Mouse (Mus musculus): ENCODE measurements around the gene Myo1e. TPM values are rescaled to one million over a fixed set of nuclear protein-coding genes. Genes with fewer than 3 reads are reported as not detected.

Myo1e gene
- polyA plus RNA-seq, 1 experiment from 2014 or later, result 16.2 TPM

DNA sequence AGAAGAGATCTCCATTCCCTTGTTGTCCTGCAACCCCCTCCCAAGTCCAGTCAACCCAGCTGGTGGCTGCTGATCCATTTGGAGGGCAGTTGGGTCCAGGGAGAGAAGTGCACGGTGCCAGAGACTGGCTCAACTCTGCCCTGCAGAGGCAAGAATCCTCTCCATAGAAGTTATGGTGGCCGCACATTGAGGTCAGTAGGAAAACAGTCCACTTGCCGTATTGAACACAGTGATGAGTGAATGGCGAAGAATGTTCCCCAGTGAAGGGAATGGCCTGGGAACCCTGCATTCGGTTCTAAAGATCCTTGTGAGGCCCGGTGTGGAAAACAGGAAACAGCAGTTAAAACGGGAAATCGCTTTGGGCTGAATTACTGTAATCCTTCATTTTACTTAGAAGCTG, 56.0 kb downstream of the Myo1e start:
- Histone ChIP-seq H3K27me3 (replicated peaks; ENCODE audit: control insufficient read depth, insufficient read depth, low read length) (no peaks in the 10 kb centered on the region), H3K9ac (ENCODE audit: low read depth, low read length) (no peak overlapping the region), H3K4me2 (replicated peaks; ENCODE audit: low read depth) (no peak overlapping the region), H3K4me3 (ENCODE audit: low read depth, low read length) (no peak overlapping the region), H3K4me1 (replicated peaks; ENCODE audit: control insufficient read depth, insufficient read depth, low read length) (peaks cover 14% of the 10 kb centered on the region; the same call in 1 of the 2 replicates), H3K36me3 (ENCODE audit: control insufficient read depth, insufficient read depth) (no peaks in the 10 kb centered on the region), H3K27ac (ENCODE audit: low read depth, low read length) (no peak overlapping the region), H3K9me3 (ENCODE audit: control insufficient read depth) (no peaks in the 10 kb centered on the region)
- no peak for TF ChIP-seq CTCF (IDR thresholded peaks at IDR 0.05; ENCODE audit: low read depth)
- WGBS, result 63% methylated on average over 8 of the region's 8 CpGs
- ATAC-seq, result no peak

- Histone ChIP-seq H3K9me3 (ENCODE audit: control insufficient read depth) (no peaks in the 10 kb centered on the region), H3K4me1 (replicated peaks; ENCODE audit: control insufficient read depth, insufficient read depth, low read length) (peaks cover 14% of the 10 kb centered on the region; the same call in 1 of the 2 replicates), H3K9ac (ENCODE audit: low read depth, low read length) (no peak overlapping the region), H3K36me3 (ENCODE audit: control insufficient read depth, insufficient read depth) (no peaks in the 10 kb centered on the region), H3K4me2 (replicated peaks; ENCODE audit: low read depth) (no peak overlapping the region), H3K27ac (ENCODE audit: low read depth, low read length) (no peak overlapping the region), H3K27me3 (replicated peaks; ENCODE audit: control insufficient read depth, insufficient read depth, low read length) (no peaks in the 10 kb centered on the region), H3K4me3 (ENCODE audit: low read depth, low read length) (no peak overlapping the region)
- WGBS, result 65% methylated on average over 7 of the region's 7 CpGs
- no peak for ATAC-seq
- no peak for TF ChIP-seq CTCF (IDR thresholded peaks at IDR 0.05; ENCODE audit: low read depth)
Observed at GRCm38 (mm10) chr9:70263735-70264134, 56.6 kb downstream of the Myo1e start.

DNA sequence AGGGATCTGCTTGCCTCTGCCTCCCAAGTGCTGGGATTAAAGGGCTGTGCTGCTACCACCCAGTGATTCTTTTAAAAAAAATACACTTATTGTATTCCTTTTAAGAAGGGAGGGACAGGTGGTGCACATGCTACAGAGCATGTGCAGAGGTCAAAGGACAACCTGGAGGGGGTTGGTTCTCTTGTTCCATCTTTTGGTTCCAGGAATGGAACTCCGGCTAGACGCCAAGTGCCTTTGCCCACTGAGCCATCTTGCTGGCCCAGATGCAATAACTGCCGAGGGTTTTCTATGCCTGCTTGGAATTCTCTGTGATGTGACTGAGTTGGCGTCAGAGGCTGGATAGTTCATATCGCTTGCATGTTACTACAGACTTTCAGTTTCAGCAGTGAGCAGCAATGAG, 58.4 kb downstream of the Myo1e start:
- no peaks in the 10 kb centered on the region for H3K27me3 ChIP-seq (replicated peaks; ENCODE audit: control insufficient read depth, insufficient read depth, low read length)
- H3K9ac ChIP-seq (ENCODE audit: low read depth, low read length), result no peak overlapping the region
- WGBS, result 69% methylated on average over 5 of the region's 5 CpGs
- no peak overlapping the region for H3K27ac ChIP-seq (ENCODE audit: low read depth, low read length)
- no peak for ATAC-seq
- no peak overlapping the region for H3K4me3 ChIP-seq (ENCODE audit: low read depth, low read length)
- no peak for TF ChIP-seq CTCF (IDR thresholded peaks at IDR 0.05; ENCODE audit: low read depth)
- H3K9me3 ChIP-seq (ENCODE audit: control insufficient read depth), result no peaks in the 10 kb centered on the region
- peaks cover 5% of the 10 kb centered on the region; the same call in 1 of the 2 replicates for H3K4me1 ChIP-seq (replicated peaks; ENCODE audit: control insufficient read depth, insufficient read depth, low read length)
- H3K36me3 ChIP-seq (ENCODE audit: control insufficient read depth, insufficient read depth), result no peaks in the 10 kb centered on the region
- no peak overlapping the region for H3K4me2 ChIP-seq (replicated peaks; ENCODE audit: low read depth)

GRCm38 (mm10) chr9:70266186-70266585, 59.0 kb downstream of the Myo1e start:
- Histone ChIP-seq H3K9ac (ENCODE audit: low read depth, low read length) (no peak overlapping the region), H3K27ac (ENCODE audit: low read depth, low read length) (no peak overlapping the region), H3K4me2 (replicated peaks; ENCODE audit: low read depth) (no peak overlapping the region), H3K36me3 (ENCODE audit: control insufficient read depth, insufficient read depth) (no peaks in the 10 kb centered on the region), H3K4me1 (replicated peaks; ENCODE audit: control insufficient read depth, insufficient read depth, low read length) (peaks cover 5% of the 10 kb centered on the region; the same call in 1 of the 2 replicates), H3K4me3 (ENCODE audit: low read depth, low read length) (no peak overlapping the region), H3K9me3 (ENCODE audit: control insufficient read depth) (no peaks in the 10 kb centered on the region), H3K27me3 (replicated peaks; ENCODE audit: control insufficient read depth, insufficient read depth, low read length) (no peaks in the 10 kb centered on the region)
- TF ChIP-seq CTCF (IDR thresholded peaks at IDR 0.05; ENCODE audit: low read depth), result no peak
- ATAC-seq, result no peak
- WGBS, result 89% methylated on average over 2 of the region's 2 CpGs

- no peak overlapping the region for H3K27ac ChIP-seq (ENCODE audit: low read depth, low read length)
- H3K4me2 ChIP-seq (replicated peaks; ENCODE audit: low read depth), result no peak overlapping the region
- H3K4me3 ChIP-seq (ENCODE audit: low read depth, low read length), result no peak overlapping the region
- 66% methylated on average over 5 of the region's 5 CpGs for WGBS
- no peaks in the 10 kb centered on the region for H3K9me3 ChIP-seq (ENCODE audit: control insufficient read depth)
- H3K27me3 ChIP-seq (replicated peaks; ENCODE audit: control insufficient read depth, insufficient read depth, low read length), result no peaks in the 10 kb centered on the region
- peaks cover 5% of the 10 kb centered on the region; the same call in 1 of the 2 replicates for H3K4me1 ChIP-seq (replicated peaks; ENCODE audit: control insufficient read depth, insufficient read depth, low read length)
- ATAC-seq, result no peak
- TF ChIP-seq CTCF (IDR thresholded peaks at IDR 0.05; ENCODE audit: low read depth), result no peak
- no peak overlapping the region for H3K9ac ChIP-seq (ENCODE audit: low read depth, low read length)
- no peaks in the 10 kb centered on the region for H3K36me3 ChIP-seq (ENCODE audit: control insufficient read depth, insufficient read depth)
Observed at GRCm38 (mm10) chr9:70267108-70267507, 60.0 kb downstream of the Myo1e start.

GRCm38 (mm10) chr9:70269349-70269748, 62.2 kb downstream of the Myo1e start:
- no peak overlapping the region for H3K9ac ChIP-seq (ENCODE audit: low read depth, low read length)
- no peak overlapping the region for H3K4me2 ChIP-seq (replicated peaks; ENCODE audit: low read depth)
- H3K4me1 ChIP-seq (replicated peaks; ENCODE audit: control insufficient read depth, insufficient read depth, low read length), result peaks cover 5% of the 10 kb centered on the region; the same call in 1 of the 2 replicates
- no peak overlapping the region for H3K4me3 ChIP-seq (ENCODE audit: low read depth, low read length)
- no peak overlapping the region for H3K27ac ChIP-seq (ENCODE audit: low read depth, low read length)
- H3K36me3 ChIP-seq (ENCODE audit: control insufficient read depth, insufficient read depth), result no peaks in the 10 kb centered on the region
- TF ChIP-seq CTCF (IDR thresholded peaks at IDR 0.05; ENCODE audit: low read depth), result no peak
- no peak for ATAC-seq
- 87% methylated on average over 10 of the region's 10 CpGs for WGBS
- no peaks in the 10 kb centered on the region for H3K9me3 ChIP-seq (ENCODE audit: control insufficient read depth)
- no peaks in the 10 kb centered on the region for H3K27me3 ChIP-seq (replicated peaks; ENCODE audit: control insufficient read depth, insufficient read depth, low read length)

DNA sequence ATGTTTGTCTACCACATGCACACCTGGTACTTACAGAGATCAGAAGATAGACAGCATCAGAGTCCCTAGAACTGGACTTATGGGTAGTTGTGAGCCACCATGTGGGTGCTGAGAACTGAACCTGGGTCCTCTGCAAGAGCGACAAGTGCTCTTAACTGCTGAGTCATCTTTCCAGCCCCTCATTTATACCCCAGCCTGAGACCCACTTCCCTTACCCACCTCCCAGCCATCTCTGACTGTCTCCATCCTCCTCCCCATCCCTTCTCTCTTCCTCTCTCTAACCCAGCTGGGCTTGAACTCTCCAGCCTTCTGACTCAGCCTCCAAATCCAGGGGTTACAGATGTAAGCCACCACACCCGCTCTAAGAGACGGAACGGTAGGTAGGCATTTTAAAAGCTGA, 63.3 kb downstream of the Myo1e start:
- Histone ChIP-seq H3K9ac (ENCODE audit: low read depth, low read length) (no peak overlapping the region), H3K4me2 (replicated peaks; ENCODE audit: low read depth) (no peak overlapping the region), H3K36me3 (ENCODE audit: control insufficient read depth, insufficient read depth) (no peaks in the 10 kb centered on the region), H3K4me3 (ENCODE audit: low read depth, low read length) (no peak overlapping the region), H3K4me1 (replicated peaks; ENCODE audit: control insufficient read depth, insufficient read depth, low read length) (peaks cover 3% of the 10 kb centered on the region; the same call in 1 of the 2 replicates), H3K9me3 (ENCODE audit: control insufficient read depth) (no peaks in the 10 kb centered on the region), H3K27ac (ENCODE audit: low read depth, low read length) (no peak overlapping the region), H3K27me3 (replicated peaks; ENCODE audit: control insufficient read depth, insufficient read depth, low read length) (no peaks in the 10 kb centered on the region)
- TF ChIP-seq CTCF (IDR thresholded peaks at IDR 0.05; ENCODE audit: low read depth), result no peak
- WGBS, result 82% methylated on average over 4 of the region's 4 CpGs
- ATAC-seq, result no peak
